Mouse (Mus musculus) heart, postnatal 25 days (tissue): ENCODE results near the gene Cplx3. TPM values are rescaled to one million over a fixed set of nuclear protein-coding genes. Genes with fewer than 3 reads are reported as not detected.

Experiments used
- DNase-seq: peaks from one replicate; pipeline ENCODE4 v3.0.0; 2022; ENCODE audit warnings: low spot score
- intact Hi-C: fragments of 180-260 bp; cut with DNase I; formaldehyde crosslinking; loops from one replicate; pipeline ENCODE4 v1.15.1; 2025
- total RNA-seq, 2 experiments: library from RNA; stranded (reverse); gene quantifications; 2 replicates each; pipeline ENCODE4 v1.2.3; 2021

Cplx3 gene
- total RNA-seq, 2 experiments from 2014 or later = not detected

DNA sequence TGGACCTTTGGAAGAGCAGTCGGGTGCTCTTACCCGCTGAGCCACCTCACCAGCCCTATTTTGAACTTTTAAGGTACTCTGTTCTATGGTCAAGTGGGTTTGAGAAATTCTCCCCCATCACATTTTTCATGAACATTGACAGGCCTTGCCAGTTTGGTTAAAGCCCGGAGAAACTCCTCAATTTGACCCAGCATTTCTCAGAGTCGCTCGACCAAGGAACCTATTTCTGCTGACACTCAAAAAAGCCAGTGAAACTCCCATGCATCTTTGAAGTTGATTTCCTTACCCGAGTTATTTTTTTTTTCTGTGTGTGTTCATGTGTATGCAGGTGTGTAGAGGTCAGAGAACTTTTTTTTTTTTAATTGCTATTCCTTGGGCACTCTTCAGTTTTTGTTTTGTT lies 41.5 kb downstream of the Cplx3 start:
- DNase-seq = no peak
- intact Hi-C loops = no loop called here

- DNase-seq = peak; percentile 42
- intact Hi-C loops = no loop called here
Measured at GRCm38 (mm10) chr9:57562896-57563372, 43.1 kb downstream of the Cplx3 start.

DNA sequence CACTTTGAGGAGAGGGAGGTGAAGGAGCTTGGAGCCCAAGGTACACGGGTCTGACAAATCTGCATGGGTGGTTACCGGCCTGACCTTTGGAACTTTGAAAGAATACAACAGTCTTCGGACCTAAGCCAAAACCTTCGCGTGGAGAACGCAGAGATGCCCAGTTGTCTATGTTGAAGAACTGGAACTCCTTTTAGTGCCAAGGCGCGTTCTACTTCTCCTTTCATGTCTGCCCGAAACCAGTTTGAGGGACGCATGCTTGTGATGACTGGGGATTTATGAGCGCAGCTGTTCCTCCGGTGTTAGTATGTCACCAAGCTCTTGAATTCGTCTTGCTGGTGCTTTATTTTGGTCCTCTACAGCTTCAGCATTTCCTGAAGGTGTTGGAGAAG lies 44.4 kb downstream of the Cplx3 start:
- intact Hi-C loops = no loop called here
- no peak for DNase-seq

DNA sequence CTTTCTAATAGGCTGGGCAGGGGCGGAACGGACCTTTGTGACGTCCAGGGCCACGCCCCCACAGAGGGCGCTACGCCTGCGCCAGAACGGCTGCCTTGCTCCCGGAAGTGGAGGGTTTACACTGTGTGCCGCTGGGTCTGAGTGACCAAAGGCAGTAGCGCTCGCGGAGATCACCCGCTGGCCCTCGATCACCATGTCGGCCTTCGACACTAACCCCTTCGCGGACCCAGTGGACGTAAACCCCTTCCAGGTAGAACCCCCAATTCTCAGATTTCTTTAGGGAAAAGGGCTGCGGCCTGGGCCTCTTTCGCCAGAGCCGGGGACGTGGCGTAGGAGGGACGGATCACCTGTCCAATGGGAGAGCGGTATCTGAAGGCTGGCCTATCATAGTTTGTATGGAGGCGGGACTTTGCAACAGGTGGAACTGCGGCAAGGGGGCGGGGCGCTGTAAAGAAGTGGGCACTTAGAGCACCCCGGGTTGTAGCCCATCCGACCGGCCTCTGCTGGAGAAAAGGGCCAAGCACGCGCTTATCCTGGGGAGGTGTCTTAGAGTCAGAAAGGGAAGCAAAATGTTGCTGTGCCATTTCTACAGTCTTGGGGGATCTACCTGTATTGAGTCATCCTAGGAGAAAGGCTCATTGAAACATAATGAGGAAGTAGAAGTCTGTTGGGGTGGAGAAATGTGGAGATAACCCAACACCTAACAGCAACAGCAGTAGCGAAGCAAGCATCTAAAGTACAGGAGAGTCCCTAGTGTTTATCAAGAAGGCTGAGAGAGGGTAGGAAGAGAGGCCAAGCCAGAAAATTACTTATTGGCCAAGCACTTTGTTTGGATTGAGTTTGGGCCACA lies 45.0 kb downstream of the Cplx3 start, which contains the start of gene Scamp2:
Gene Scamp2, plus strand, starts transcription at position 83 of the 850 bp plus-strand sequence.
- intact Hi-C loops = no loop called here
- DNase-seq = peak; percentile 89

GRCm38 (mm10) chr9:57560263-57560662 lies 45.8 kb downstream of the Cplx3 start:
- intact Hi-C loops = no loop called here

GRCm38 (mm10) chr9:57559568-57559967 lies 46.5 kb downstream of the Cplx3 start:
- no peak for DNase-seq
- intact Hi-C loops = no loop called here

More at GRCm38 (mm10) chr9:57560263-57560662, 45.8 kb downstream of the Cplx3 start:
- no peak for DNase-seq

DNA sequence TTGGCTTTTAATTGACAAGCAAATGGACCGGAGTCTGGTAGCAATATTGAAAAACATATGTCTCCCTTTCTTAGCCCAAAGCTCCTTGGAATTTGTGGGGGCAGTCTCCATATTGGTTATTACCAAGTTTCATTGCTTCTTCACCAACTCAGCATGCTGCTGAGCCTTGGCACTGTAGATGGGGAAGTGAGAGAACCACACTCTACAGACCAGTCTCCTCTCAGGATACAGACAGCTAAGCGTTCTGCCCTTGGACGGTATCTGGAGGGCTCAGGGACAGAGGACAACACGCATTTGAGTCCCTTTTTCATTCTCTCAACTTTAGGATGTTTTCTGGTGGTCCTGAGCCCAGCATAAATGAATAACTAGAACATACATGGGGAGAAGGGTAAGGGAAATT lies 47.5 kb downstream of the Cplx3 start:
- intact Hi-C loops = no loop called here
- DNase-seq = no peak

DNA sequence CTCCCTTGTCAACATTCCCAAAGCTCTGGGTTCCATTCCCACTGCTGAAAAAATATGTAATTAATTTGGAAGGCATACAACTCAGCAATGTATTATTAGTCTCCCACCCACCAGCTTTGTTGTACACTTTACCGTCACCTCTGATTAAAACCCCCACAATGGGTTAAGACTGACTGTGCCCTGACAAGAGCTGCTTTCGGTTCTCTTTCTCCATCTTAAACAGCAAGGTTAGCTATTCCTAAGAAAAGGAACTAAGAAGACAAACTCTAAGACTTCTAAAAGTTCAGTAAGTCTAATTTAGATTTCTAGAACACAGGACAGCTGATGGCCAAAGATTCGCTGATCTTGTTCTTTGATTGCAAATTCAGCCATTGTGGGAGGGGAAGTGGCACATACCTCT lies 48.9 kb downstream of the Cplx3 start:
- intact Hi-C loops = no loop called here
- no peak for DNase-seq

DNA sequence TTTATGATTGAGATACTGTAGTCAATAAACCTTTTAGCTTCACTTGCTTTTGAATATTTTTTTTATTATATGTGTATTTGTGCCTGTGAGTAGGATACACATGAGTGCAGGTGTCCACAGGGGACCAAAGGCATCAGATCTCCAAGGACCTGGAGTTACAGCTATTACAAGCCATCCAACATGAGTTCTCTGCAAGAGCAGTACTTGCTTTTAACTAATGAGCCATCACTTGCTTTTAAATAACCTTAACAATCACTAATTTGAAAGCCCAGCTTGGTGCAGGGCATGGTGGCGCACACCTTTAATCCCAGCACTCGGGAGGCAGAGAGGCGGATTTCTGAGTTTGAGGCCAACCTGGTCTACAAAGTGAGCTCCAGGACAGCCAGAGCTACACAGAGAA lies 51.3 kb downstream of the Cplx3 start:
- intact Hi-C loops = no loop called here

DNA sequence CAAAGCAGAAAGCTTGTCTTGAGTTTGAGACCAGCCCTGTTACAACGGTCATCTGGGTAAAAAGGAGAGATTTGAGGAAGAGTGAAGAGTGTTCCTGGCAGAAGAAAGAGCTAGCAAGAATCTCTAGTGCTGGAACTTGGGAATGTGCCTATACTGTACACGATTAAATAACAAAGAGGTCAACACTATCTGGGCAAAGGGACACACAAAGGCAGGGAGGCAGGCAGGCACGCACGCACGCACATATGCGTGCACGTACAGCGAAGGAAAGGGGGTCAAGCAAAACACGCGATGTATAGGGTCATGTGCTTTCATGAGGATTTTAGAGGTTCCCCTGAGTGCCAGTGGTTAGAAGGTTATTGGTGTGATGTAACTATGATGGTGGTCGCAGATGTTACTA lies 53.0 kb downstream of the Cplx3 start:
- DNase-seq = no peak
- intact Hi-C loops = no loop called here

More for the DNA sequence above, 51.3 kb downstream of the Cplx3 start:
- no peak for DNase-seq

DNA sequence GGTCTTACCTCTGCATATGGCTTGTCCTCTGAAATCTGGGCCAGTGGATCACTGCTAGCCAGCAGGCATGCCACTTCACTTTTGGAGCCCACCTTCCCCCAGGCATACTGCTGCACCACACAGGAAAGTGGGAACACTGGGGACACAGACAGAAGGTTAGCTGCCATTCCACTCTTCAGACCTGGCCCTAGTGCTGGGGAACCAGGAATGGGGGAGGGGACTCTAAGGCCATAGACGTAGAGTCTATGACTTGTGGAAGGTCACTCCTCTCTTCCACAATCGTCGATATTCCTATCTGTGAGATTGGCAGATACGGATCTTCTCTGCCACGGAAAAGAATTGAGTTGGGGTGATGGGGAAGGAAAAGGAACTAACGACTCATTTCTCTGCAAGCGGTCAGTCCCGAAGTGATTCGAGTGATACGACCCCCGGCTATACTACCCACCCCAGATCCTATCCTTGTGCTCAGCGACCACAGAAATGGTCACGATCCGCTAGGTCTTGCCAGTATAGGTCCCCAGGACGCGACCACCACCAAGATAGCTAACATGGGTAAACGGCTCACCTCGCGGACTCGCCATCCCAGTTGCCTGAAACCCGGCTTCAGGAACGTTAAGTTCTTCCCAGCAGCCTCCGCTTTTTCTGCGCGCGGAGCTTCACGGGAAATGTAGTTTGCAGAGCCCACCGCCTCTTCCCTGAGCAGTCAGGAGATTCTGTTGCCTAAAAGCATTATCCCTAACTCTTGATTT lies 53.8 kb downstream of the Cplx3 start, which contains the start of gene Mpi:
Gene Mpi, minus strand, starts transcription at position 625 of the 749 bp plus-strand sequence.
- intact Hi-C loops = no loop called here
- peak; percentile 27 for DNase-seq

DNA sequence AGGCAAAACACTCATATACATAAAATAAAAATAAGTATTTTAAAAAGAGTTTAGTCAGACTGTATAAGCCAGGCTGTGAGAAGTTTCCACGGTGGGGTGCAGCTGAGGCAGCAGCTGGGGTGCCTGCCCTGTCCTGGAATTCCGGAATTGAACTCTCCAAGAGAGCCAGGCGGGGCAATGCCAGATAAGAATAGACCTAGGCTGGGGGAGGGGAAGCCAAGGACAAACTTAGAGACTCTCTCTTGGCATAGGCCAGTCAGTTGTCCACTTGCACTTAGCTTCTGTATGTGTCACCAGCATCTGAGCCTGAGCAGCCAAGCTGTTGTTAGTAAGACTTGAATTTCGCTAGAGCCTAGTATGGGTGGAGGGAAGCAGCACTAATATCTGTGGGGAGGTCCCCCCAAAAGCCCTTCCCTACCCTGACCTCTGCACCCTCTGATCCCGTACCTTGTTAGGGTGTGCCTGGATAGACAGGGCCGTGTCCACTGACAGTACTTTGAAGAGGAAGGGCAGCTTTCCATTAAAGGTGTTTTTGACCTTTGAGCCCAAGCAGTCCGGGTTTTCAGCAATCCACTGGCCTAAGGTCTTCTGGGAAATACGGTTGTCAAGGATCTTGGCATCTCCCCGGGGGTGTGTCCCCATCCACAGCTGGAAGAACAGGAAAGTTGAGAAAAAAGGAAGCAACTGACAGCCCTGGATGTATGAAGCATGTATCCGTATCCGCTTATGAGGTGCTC lies 55.8 kb downstream of the Cplx3 start:
- intact Hi-C loops = no loop called here
- DNase-seq = no peak

Other genes starting within 250 kb of the Cplx3 start
- 1 to 10 TPM; 7.8 to 8.7 TPM for gene Ppcdc, start 166.2 kb downstream of the Cplx3 start, total RNA-seq
- gene Scamp5, start 138.2 kb downstream of the Cplx3 start, total RNA-seq = 1 to 10 TPM; 4.9 to 5.1 TPM
- gene Rpp25, start 102.3 kb downstream of the Cplx3 start, total RNA-seq = 1 to 10 TPM; 1.6 to 2.3 TPM
- 1,000 to 10,000 TPM; 2,545 to 2,748 TPM for gene Cox5a, start 85.0 kb downstream of the Cplx3 start, total RNA-seq
- gene Fam219b, start 68.8 kb downstream of the Cplx3 start, total RNA-seq = 1 to 10 TPM; 6.7 to 9.3 TPM
- 100 to 1,000 TPM; 160 to 162 TPM for gene Mpi, start 53.5 kb downstream of the Cplx3 start, total RNA-seq
- gene Scamp2, start 45.3 kb downstream of the Cplx3 start, total RNA-seq = 10 to 100 TPM; 24.6 to 24.8 TPM
- gene Ulk3, start 16.8 kb downstream of the Cplx3 start, total RNA-seq = 1 to 10 TPM; 6.8 to 8.9 TPM
- gene Lman1l, start 14.5 kb upstream of the Cplx3 start, total RNA-seq = not detected
- gene Csk, start 47.4 kb upstream of the Cplx3 start, total RNA-seq = 10 to 100 TPM; 23.5 to 27.4 TPM
- gene Cyp1a2, start 77.4 kb upstream of the Cplx3 start, total RNA-seq = not detected
- gene Cyp1a1, start 81.6 kb upstream of the Cplx3 start, total RNA-seq = under 1 TPM in 1 of 2 experiments, not detected in 1; 0.08 TPM
- gene Edc3, start 102.3 kb upstream of the Cplx3 start, total RNA-seq = 1 to 10 TPM; 4.9 to 7.0 TPM
- 10 to 100 TPM; 27.6 to 29.2 TPM for gene Clk3, start 159.6 kb upstream of the Cplx3 start, total RNA-seq
- gene Arid3b, start 230.5 kb upstream of the Cplx3 start, total RNA-seq = 1 to 10 TPM; 2.9 to 5.7 TPM